Mouse (Mus musculus) small intestine, adult 2 months (tissue): ENCODE data around the gene Efhb.

ENCODE experiments used
- CTCF ChIP-seq: fragments of 200-500 bp; IDR thresholded peaks from 2 replicates; pipeline ENCODE4 v1.5.1; 2012; ENCODE audit warnings: low read depth, mild to moderate bottlenecking, control low read depth, inconsistent platforms, low read length, moderate library complexity, mixed read lengths; ENCODE audit not compliant: insufficient replicate concordance, insufficient read length; ENCODE audit errors: extremely low read depth
- POLR2A ChIP-seq: fragments of 200-500 bp; IDR thresholded peaks from 2 replicates; pipeline ENCODE4 v1.6.1; 2012; ENCODE audit warnings: low read depth, mild to moderate bottlenecking, control low read depth, inconsistent platforms, low read length, moderate library complexity

DNA sequence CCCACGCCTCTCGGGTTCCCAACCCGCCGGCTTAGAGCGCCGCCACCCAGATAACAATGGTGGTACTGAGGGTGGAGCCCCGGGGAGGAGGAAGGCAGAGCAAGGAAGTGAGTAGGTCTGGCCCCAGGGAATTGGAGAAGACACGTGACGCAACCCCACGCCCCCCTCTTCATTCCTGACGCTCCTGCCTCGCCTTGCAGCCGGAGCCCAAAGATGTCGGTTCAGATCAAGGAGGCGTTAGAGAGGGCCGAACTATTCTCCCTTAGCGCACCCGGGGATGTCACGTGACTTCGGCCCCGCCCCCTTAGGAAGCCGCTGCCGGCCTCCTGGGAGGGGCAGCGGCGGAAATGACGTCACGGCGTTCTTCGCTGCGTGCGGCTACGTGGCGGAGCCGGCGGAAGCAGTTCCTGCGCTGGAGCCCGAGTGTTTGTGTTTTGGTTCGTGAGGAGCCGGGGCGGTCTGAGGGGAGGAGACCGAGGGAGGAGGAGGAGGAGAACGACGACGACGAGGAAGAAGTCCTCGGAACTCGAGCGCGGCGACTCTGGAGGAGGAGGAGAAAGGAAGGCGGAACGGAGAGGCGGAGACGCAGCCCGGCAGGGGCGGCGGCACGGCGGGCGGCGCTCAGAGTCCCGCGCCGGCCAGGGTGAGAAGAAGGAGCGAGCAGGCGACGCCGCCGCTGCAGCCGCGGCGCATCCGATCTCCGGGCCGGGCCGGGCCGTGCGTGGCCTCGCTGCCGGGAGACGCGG is 15.9 kb upstream of the Efhb start, which contains the start of gene Rab5a:
- TF ChIP-seq CTCF = no peak
- TF ChIP-seq POLR2A = peak; percentile 87
